Mouse (Mus musculus) gastrocnemius, adult 2 months (tissue): ENCODE measurements around the gene Acvrl1. TPM values are rescaled to one million over a fixed set of nuclear protein-coding genes. Genes with fewer than 3 reads are reported as not detected.
A peak's percentile ranks its signal among the peaks of the same experiment; 100 is the strongest.

Experiments used
- DNase-seq: peaks from one replicate; pipeline ENCODE4 v3.0.0; 2022
- H3K27ac ChIP-seq: fragments of 200-600 bp; 2 replicates; pipeline ENCODE4 v1.8.1; 2022; ENCODE audit warnings: mild to moderate bottlenecking
- H3K4me3 ChIP-seq: fragments of 200-600 bp; 2 replicates; pipeline ENCODE4 v1.8.1; 2022; ENCODE audit warnings: mild to moderate bottlenecking, moderate library complexity
- CTCF ChIP-seq: fragments of 200-600 bp; IDR thresholded peaks from 2 replicates; pipeline ENCODE4 v1.8.1; 2022; ENCODE audit warnings: antibody characterized with exemption, mild to moderate bottlenecking, moderate library complexity
- intact Hi-C: fragments of 180-260 bp; cut with DNase I; formaldehyde crosslinking; loops from one replicate; pipeline ENCODE4 v1.15.1; 2025
- total RNA-seq, 2 experiments: library from RNA; stranded (reverse); gene quantifications; 2 replicates each; pipeline ENCODE4 v1.2.3; 2021

The Acvrl1 gene
- total RNA-seq, 2 experiments from 2014 or later: 10.2 to 14.5 TPM

- no peak overlapping the region for H3K27ac ChIP-seq
- DNase-seq: no peak
- no peak overlapping the region for H3K4me3 ChIP-seq
- intact Hi-C loops: no loop called here
- no peak for TF ChIP-seq CTCF
Measured at GRCm38 (mm10) chr15:101137455-101137854, 9.1 kb downstream of the Acvrl1 start.

DNA sequence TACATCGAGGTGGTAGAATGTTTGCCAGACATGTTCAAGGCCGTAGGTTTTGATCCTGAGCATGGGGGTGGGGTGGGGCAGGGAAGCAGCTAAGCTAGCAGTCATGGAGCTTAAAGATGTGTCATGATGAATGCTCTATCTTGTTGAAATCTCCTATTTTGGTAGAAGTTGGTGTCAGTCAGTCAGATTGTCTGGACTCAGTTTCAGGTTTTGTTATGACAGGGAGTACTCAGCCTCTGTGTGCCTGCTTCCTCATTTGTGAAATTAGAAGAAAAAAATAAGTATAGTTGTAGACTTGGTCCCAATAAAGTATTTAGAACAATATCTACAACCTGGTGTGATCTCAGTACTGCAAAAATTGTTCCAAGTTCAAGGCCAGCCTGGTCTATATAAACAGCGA is 10.4 kb downstream of the Acvrl1 start:
- intact Hi-C loops: no loop called here

GRCm38 (mm10) chr15:101139885-101140284 is 11.6 kb downstream of the Acvrl1 start:
- DNase-seq: peak; percentile 91
- Histone ChIP-seq H3K27ac (peak overlapping the region; percentile 82), H3K4me3 (no peak overlapping the region; the same call in 1 of the 2 replicates)
- TF ChIP-seq CTCF: no peak
- intact Hi-C loops: no loop called here

More for the DNA sequence above, 10.4 kb downstream of the Acvrl1 start:
- DNase-seq: no peak
- H3K27ac ChIP-seq: 0 out of 2 replicates have a peak overlapping the region, but pooled peaks have one; percentile 82
- no peak overlapping the region for H3K4me3 ChIP-seq
- TF ChIP-seq CTCF: no peak

- H3K4me3 ChIP-seq: peak overlapping the region; percentile 55
- peak overlapping the region; percentile 82 for H3K27ac ChIP-seq
- no peak for DNase-seq
- intact Hi-C loops: no loop called here
- TF ChIP-seq CTCF: no peak
Measured at GRCm38 (mm10) chr15:101140587-101140986, 12.3 kb downstream of the Acvrl1 start.

- peak; percentile 84 for DNase-seq
- intact Hi-C loops: no loop called here
- H3K27ac ChIP-seq: peak overlapping the region; percentile 89
- peak overlapping the region; percentile 72 for H3K4me3 ChIP-seq
- no peak for TF ChIP-seq CTCF
Measured at GRCm38 (mm10) chr15:101141061-101141541, 12.8 kb downstream of the Acvrl1 start.

DNA sequence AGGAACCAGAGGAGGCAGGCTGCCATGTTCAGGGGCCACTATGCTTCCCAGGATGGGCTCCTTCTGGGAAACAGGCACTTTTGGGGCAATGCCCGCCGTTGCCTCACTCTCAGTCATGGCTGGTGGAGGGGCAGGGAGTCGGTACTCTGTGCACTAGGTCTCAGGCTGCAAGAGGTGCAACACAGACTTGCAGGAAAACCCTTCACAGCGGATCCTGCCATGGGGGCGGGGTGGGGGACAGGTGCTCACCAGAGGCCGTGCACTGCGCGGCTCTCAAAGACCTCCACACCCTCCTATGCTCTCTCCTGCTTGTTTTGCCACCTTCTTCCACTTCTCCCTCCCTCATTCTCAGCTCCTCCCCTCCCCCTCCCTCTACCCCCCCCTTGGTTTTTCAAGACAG is 14.3 kb downstream of the Acvrl1 start:
- intact Hi-C loops: no loop called here
- H3K27ac ChIP-seq: peak overlapping the region; percentile 89
- peak; percentile 61 for DNase-seq
- peak overlapping the region; percentile 72 for H3K4me3 ChIP-seq
- no peak for TF ChIP-seq CTCF

DNA sequence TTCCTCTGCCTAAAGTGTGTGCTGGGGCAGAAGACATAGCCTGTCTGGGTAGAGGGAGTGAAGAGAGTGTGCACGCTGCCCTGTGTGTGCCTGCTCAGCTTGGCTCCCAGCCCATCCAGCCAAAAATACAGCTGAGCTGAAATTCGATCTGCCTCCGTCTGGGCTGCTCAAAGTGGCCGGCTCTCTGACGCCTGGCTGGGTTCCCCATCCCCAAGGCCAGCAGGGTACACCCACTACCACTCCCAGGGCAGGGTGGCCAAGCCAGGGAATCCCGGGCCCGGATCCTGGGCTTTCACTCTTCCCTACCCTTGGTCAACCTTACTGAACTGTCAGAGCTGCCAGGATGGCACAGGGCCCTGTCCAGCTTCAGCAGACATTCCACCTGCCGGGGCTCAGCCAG is 15.2 kb downstream of the Acvrl1 start:
- Histone ChIP-seq H3K27ac (peak overlapping the region; percentile 89), H3K4me3 (peak overlapping the region; percentile 72)
- intact Hi-C loops: no loop called here
- no peak for TF ChIP-seq CTCF
- peak; percentile 95 for DNase-seq

- no peak for TF ChIP-seq CTCF
- Histone ChIP-seq H3K27ac (peak overlapping the region; percentile 89), H3K4me3 (peak overlapping the region; percentile 72)
- intact Hi-C loops: no loop called here
- peak; percentile 64 for DNase-seq
Measured at GRCm38 (mm10) chr15:101144176-101144575, 15.9 kb downstream of the Acvrl1 start.

DNA sequence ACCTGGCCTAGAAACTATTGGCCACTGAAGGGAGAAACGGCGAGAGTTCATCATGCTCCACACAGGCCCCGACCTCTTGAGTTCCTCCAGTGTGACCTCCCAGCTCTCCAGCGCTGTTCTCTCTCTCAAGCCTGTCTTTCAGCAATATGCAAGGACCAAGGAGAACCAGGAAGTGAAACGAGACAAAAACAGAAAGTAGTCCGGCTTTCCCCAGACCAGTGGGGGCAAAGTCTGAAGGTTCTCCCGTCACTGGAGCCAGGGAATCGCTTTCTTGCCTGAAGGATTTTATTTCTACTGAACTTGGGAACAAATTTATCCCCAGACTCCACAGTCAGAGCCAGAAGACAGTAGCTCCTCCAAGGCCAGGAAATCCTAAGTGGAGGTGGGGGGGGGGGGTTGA is 16.5 kb downstream of the Acvrl1 start:
- intact Hi-C loops: no loop called here
- no peak for DNase-seq
- no peak for TF ChIP-seq CTCF
- Histone ChIP-seq H3K4me3 (peak overlapping the region; percentile 65), H3K27ac (peak overlapping the region; percentile 89)

DNA sequence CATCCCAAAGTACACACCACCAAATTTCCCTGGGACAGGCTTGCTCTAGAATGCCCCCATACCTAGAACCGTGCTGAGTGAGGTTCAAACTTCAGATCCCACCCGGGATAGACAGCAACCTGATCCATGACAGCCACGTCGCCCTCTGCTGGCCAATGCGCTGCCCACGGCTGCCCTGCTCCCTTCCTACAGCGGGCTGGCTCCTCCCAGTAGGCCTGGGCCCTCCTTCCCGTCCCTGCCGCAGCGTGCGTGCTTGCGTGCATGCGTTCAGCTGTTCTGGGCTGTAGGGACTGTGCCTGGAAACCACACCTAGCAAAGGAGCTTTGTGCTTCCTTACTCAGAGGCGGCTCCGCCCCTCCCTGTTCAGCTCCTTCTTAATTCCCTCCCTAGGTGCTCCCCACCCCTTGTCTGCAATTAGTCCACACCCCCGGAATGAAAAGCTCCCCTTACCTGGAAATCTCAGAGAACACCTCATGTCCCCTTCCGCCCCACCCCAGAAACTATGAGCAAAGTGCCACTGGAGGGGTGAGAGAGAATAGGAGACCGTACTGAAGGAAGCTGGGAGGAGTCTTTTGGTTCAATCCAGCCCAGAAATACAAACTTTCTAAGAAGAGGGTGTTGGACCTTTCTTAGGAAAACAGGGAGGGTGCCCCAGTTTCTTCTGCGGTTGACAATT is 17.2 kb downstream of the Acvrl1 start:
- DNase-seq: peak; percentile 98
- peak; percentile 96 for TF ChIP-seq CTCF
- Histone ChIP-seq H3K4me3 (peak overlapping the region; percentile 65), H3K27ac (peak overlapping the region; percentile 89)
- intact Hi-C loops: loop anchor here (2.0 kb wide), 1 partner anchor 27 kb away; no protein-coding TSS in a partner anchor

GRCm38 (mm10) chr15:101146100-101146965 is 18.0 kb downstream of the Acvrl1 start:
- TF ChIP-seq CTCF: no peak
- Histone ChIP-seq H3K4me3 (peak overlapping the region; percentile 65), H3K27ac (peak overlapping the region; percentile 89)
- intact Hi-C loops: loop anchor here (2.0 kb wide), 1 partner anchor 26 kb away; no protein-coding TSS in a partner anchor
- no peak for DNase-seq

DNA sequence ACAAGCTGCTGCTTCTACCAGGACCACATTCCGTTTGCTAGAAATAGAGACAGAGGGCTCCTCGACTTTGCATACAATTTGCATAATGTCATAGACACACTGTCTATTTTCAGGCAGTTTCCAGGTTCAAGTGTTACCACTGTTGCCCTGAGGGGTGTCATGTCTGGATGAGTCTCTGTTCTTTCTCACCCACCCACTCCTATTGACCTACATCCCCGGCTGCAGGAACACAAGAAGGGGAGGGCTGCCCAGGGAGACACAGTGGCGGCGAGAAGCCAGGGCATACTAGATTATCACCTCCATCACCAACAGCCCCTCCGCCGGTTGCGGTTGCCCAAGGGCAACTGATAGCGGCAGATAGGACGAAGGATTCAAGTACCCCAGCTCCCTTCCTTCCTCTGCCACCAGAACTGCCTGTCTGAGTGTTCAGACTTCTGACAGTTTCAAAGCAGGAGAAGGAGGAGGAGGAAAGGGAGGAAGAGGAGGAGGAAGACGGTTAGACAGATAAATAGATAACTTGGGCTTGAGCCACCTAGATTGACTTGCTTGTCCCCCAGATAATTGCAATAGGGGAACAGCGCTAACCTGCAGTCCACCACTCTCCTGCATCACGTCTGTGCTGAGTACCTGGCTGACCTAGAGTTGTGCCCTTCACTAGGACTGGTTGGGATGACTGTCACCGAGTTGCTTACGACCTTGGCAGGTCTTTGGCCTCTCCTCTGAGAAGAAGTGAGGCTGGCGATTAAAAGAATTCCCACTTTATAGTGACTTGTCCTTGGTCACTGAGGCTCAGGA is 19.0 kb downstream of the Acvrl1 start:
- DNase-seq: no peak
- H3K27ac ChIP-seq: peak overlapping the region; percentile 41
- TF ChIP-seq CTCF: no peak
- intact Hi-C loops: loop anchor here (2.0 kb wide), 1 partner anchor 25 kb away; no protein-coding TSS in a partner anchor
- H3K4me3 ChIP-seq: no peak overlapping the region
